Mouse (Mus musculus): ENCODE data around the gene Trim31. TPM values are rescaled to one million over a fixed set of nuclear protein-coding genes. Genes with fewer than 3 reads are reported as not detected.

Trim31 gene
- not detected in 2 replicates for total RNA-seq (2023)

GRCm38 (mm10) chr17:36897552-36898205, at the start of gene Trim31:
TSS of gene Trim31 (plus strand) at chr17:36898118.

DNA sequence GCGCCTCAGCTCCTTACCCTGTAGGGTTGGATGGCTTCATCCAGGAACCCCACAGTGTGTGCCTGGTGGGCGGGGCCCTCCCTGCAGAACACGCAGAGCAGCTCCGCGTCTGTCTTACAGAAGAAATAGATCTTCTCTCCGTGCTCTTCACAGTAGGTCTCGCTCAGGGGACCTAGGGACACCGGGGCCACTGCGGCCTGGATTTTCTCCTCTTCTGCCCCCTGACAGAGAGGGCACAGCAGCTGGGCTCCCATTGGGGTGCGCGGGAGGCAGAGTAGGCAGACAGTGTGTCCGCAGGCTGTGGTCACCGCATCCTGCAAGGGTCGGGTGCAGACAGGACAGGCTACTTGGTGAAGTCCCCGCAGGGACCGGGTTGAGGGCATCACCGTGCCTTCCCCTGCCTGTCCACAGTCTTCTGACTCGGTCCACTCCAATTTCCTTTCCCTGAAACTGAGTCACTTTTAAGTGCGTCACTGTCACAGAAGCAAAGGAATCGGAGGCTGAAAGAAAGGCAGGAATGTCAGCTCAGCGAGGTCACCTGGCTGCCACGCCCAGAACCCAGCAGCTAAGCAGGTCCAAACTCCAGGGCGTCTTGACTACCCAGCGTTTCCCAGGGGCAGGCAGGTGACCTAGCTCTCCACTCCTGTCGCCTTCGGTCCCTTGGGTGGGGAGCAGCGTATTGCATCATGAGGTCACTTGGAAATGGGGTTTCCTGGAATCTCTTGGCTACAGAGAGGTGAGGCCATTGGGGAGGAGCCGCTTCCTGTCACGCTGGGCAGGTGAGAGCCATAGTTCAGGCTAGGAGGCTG, 31.0 kb upstream of the Trim31 start, which contains the start of gene Trim15:
Gene Trim15 (minus strand): TSS at position 492 of the 809 bp plus-strand sequence.

GRCm38 (mm10) chr17:36869284-36869954, 28.5 kb upstream of the Trim31 start, which contains the start of gene Trim10:
TSS of gene Trim10 (plus strand) at chr17:36869574.

GRCm38 (mm10) chr17:36890073-36890903, 7.6 kb upstream of the Trim31 start, which contains the start of gene Trim40:
TSS of gene Trim40 (minus strand) at chr17:36890123.

DNA sequence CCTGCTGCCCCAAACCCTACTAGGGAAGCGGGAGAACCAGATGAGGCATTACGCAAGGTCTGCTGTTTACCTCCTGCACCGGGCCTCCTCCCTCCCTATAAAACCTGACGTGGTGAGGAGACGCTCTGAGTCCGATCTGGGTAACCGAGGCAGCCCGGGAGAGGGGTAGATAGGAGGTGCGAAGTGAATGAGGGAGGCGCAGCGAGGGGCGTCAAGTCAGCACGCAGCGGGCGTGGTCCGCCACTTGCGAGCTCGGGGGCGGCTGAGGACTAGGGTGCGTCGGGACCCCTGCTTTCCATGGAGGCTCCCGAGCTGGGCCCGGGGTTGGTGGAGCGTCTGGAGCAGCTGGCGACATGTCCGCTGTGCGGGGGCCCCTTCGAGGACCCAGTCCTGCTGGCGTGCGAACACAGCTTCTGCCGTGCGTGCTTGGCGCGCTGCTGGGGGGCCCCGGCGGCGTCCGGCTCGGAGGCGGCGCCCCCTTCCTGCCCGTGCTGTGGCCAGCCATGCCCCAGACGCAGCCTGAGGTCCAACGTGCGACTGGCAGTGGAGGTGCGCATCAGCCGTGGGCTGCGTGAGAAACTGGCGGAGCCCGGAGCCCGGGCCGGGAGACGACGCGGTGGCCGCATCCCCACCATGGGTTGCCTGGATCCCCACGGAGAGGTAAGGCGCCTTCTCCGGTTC, 45.0 kb downstream of the Trim31 start, which contains the start of gene Rnf39:
Gene Rnf39 (plus strand): TSS at position 128 of the 681 bp plus-strand sequence.

DNA sequence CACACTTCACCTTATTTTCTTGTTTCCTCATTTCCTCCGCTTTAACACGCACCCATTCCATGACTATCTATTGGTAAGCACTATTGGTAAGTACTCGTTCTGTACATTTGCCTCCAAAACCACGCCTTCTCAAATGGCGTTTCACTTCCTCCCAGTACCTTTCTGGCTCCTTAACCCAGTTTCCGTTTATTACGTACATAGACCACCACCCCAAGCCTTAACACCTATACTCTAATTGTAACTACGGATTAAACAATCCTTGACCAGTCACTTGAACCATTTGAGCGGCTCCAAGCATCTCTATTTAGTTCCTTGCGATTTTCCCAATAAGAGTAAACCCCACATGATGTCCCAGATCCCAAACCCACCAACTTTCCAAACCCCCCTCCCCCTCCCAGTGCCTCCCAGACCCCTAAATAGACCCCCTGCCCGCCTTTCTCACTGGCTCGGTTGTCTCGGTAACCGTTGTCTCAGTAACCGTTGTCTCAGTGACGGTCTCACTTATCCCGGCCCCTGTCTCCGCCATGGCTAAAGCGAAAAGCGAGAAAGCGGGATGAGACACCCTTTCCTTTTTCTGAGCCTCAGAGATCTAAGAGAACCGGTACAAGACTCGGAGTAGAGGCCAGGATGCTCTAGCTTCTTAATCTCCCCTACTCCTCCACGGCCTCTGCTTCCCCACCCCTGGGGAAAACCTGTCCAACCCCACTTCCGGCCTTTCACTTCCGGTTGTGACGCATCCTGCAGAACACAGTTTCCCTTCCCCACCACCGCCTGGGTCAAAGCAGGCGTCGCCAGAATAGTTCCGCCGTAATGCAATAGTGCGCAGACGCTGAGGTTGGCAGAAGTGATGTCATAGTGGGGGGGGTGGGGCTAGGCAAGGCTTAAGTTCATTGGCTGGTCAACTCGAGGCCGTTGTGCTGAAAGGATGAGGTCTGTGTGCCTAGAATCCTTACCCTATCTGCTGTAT, 53.3 kb downstream of the Trim31 start, which contains the start of gene Ppp1r11:
Gene Ppp1r11 (minus strand): TSS at position 761 of the 967 bp plus-strand sequence.

GRCm38 (mm10) chr17:36957999-36958743, 60.3 kb downstream of the Trim31 start, which contains the start of the genes Znrd1 and Znrd1as:
TSS of gene Znrd1 (minus strand) at chr17:36958559.
TSS of gene Znrd1as (plus strand) at chr17:36958592.

Other genes with a start within 250 kb of the Trim31 start
- gene H2-M1, start 225.9 kb upstream of the Trim31 start, total RNA-seq (2023), result not detected in 2 replicates
- not detected in 2 replicates for gene H2-M10.5, start 125.2 kb upstream of the Trim31 start, total RNA-seq (2023)
- gene H2-M10.6, start 85.9 kb upstream of the Trim31 start, total RNA-seq (2023), result not detected in 2 replicates
- gene Trim26, start 61.0 kb upstream of the Trim31 start, total RNA-seq (2023), result 39.9 and 52.2 TPM in 2 replicates
- not detected in 2 replicates for gene Trim15, start 30.9 kb upstream of the Trim31 start, total RNA-seq (2023)
- 0.52 TPM in 1 of 2 replicates, not detected in the other for gene Trim10, start 28.5 kb upstream of the Trim31 start, total RNA-seq (2023)
- gene Trim40, start 8.0 kb upstream of the Trim31 start, total RNA-seq (2023), result not detected in 2 replicates
- not detected in 2 replicates for gene Rnf39, start 44.8 kb downstream of the Trim31 start, total RNA-seq (2023)
- 20.5 and 35.8 TPM in 2 replicates for gene Ppp1r11, start 53.6 kb downstream of the Trim31 start, total RNA-seq (2023)
- gene Znrd1, start 60.4 kb downstream of the Trim31 start, total RNA-seq (2023), result 30.9 and 36.7 TPM in 2 replicates
- 0.68 and 1.2 TPM in 2 replicates for gene Znrd1as, start 60.5 kb downstream of the Trim31 start, total RNA-seq (2023)
- not detected in 2 replicates for gene 2410137M14Rik, start 83.1 kb downstream of the Trim31 start, total RNA-seq (2023)
- not detected in 2 replicates for gene H2-M5, start 91.4 kb downstream of the Trim31 start, total RNA-seq (2023)
- gene Zfp57, start 103.0 kb downstream of the Trim31 start, total RNA-seq (2023), result not detected in 2 replicates
- gene Mog, start 125.3 kb downstream of the Trim31 start, total RNA-seq (2023), result not detected in 2 replicates
- 148 and 221 TPM in 2 replicates for gene Gabbr1, start 147.8 kb downstream of the Trim31 start, total RNA-seq (2023)
- gene Olfr90, start 190.4 kb downstream of the Trim31 start, total RNA-seq (2023), result not detected in 2 replicates
- not detected in 2 replicates for gene Olfr91, start 200.2 kb downstream of the Trim31 start, total RNA-seq (2023)
- gene Olfr92, start 222.0 kb downstream of the Trim31 start, total RNA-seq (2023), result not detected in 2 replicates